In genomic region chr5:96912254-96912635, GRCm38 (mm10) we compare ENCODE assay signal across 10 mouse cellular contexts.
DNase-seq lines count a peak whose midpoint lies in the region; ATAC-seq and TF ChIP-seq lines count a peak whose summit lies in the region.
"Had no signal": no experiment of that assay in that cellular context is flagged by ENCODE, and none has a peak within 500 bp of the region (broad histone marks: within the 10 kb centered on the region; RNA-seq: fewer than 3 reads in every experiment).

No protein-coding gene starts in this region.

- H3K79me2 ChIP-seq in liver, adult 2 months (ENCODE audit: control insufficient read depth, insufficient read depth, low read length) = no peaks in the 10 kb centered on the region

- no peak for TF ChIP-seq CTCF in liver, adult 2 months (IDR thresholded peaks at IDR 0.05; ENCODE audit: low read depth, low read length)
- TF ChIP-seq CTCF in heart, postnatal 0 days (IDR thresholded peaks at IDR 0.05; ENCODE audit: low read depth) = no peak

- peak overlapping the region; percentile 61; the same call in 1 of the 2 replicates for H3K27ac ChIP-seq in embryonic facial prominence, embryonic 15.5 days (replicated peaks)
- no peak overlapping the region; the same call in 1 of the 2 replicates for H3K27ac ChIP-seq in embryonic facial prominence, embryonic 10.5 days (replicated peaks)
- H3K27ac ChIP-seq in liver, adult 2 months (replicated peaks; ENCODE audit: insufficient read depth, low read depth, low read length) = peak overlapping the region; percentile 69
- peak overlapping the region; percentile 72 for H3K27ac ChIP-seq in heart, postnatal 0 days (ENCODE audit: low read depth)
- H3K27ac ChIP-seq: neural tube, embryonic 12.5 days had no signal

- no peak overlapping the region for H3K9ac ChIP-seq in embryonic facial prominence, embryonic 15.5 days
- H3K9ac ChIP-seq in liver, adult 2 months (ENCODE audit: low read depth, low read length) = no peak overlapping the region
- H3K9ac ChIP-seq in heart, postnatal 0 days (replicated peaks; ENCODE audit: low read depth, low read length) = no peak overlapping the region
- H3K9ac ChIP-seq: embryonic facial prominence, embryonic 13.5 days; neural tube, embryonic 12.5 days had no signal

- no peak overlapping the region for H3K4me3 ChIP-seq in embryonic facial prominence, embryonic 15.5 days (replicated peaks)
- no peak overlapping the region for H3K4me3 ChIP-seq in embryonic facial prominence, embryonic 10.5 days
- no peak overlapping the region for H3K4me3 ChIP-seq in liver, adult 2 months (ENCODE audit: insufficient read depth, low read depth, low read length)
- H3K4me3 ChIP-seq in heart, postnatal 0 days (ENCODE audit: low read depth, low read length) = no peak overlapping the region
- H3K4me3 ChIP-seq: embryonic facial prominence, embryonic 13.5 days; neural tube, embryonic 12.5 days had no signal

- H3K27me3 ChIP-seq in embryonic facial prominence, embryonic 15.5 days = no peaks in the 10 kb centered on the region
- no peaks in the 10 kb centered on the region for H3K27me3 ChIP-seq in embryonic facial prominence, embryonic 10.5 days (replicated peaks; ENCODE audit: low read depth, poor library complexity, severe bottlenecking)
- no peaks in the 10 kb centered on the region for H3K27me3 ChIP-seq in liver, adult 2 months (ENCODE audit: control insufficient read depth, insufficient read depth, low read length)
- H3K27me3 ChIP-seq in heart, postnatal 0 days (ENCODE audit: control insufficient read depth, insufficient read depth, low read length) = no peaks in the 10 kb centered on the region
- H3K27me3 ChIP-seq: embryonic facial prominence, embryonic 13.5 days; neural tube, embryonic 12.5 days had no signal

- no peak for TF ChIP-seq POLR2A in liver, adult 2 months (IDR thresholded peaks at IDR 0.05; ENCODE audit: extremely low read depth, insufficient read depth, low read length)

- no peak for ATAC-seq in embryonic facial prominence, embryonic 15.5 days (ENCODE audit: insufficient number of reproducible peaks, low FRiP score, low TSS enrichment, low read depth)
- ATAC-seq in heart, postnatal 0 days (ENCODE audit: insufficient read depth, low read depth) = 0 out of 2 replicates have a peak, but pooled peaks have one; percentile 9
- ATAC-seq in megakaryocyte progenitor cell, adult 5-6 weeks (replicated peaks; ENCODE audit: poor library complexity) = peak; percentile 37

- no peak overlapping the region for H3K4me2 ChIP-seq in embryonic facial prominence, embryonic 15.5 days (replicated peaks)
- H3K4me2 ChIP-seq in heart, postnatal 0 days (ENCODE audit: low read depth, low read length) = no peak overlapping the region
- H3K4me2 ChIP-seq: neural tube, embryonic 12.5 days had no signal

- H3K36me3 ChIP-seq in embryonic facial prominence, embryonic 15.5 days = no peaks in the 10 kb centered on the region
- no peaks in the 10 kb centered on the region for H3K36me3 ChIP-seq in embryonic facial prominence, embryonic 10.5 days (replicated peaks)
- no peaks in the 10 kb centered on the region for H3K36me3 ChIP-seq in liver, adult 2 months (ENCODE audit: control insufficient read depth, insufficient read depth, low read length)
- no peaks in the 10 kb centered on the region for H3K36me3 ChIP-seq in heart, postnatal 0 days (replicated peaks; ENCODE audit: control insufficient read depth, insufficient read depth, low read length)
- H3K36me3 ChIP-seq: embryonic facial prominence, embryonic 13.5 days; neural tube, embryonic 12.5 days had no signal

- no peak for DNase-seq in embryonic facial prominence, embryonic 10.5 days (ENCODE audit: low spot score)
- no peak for DNase-seq in liver, adult 2 months (ENCODE audit: extremely low read depth, low read depth, low spot score)
- DNase-seq in liver = no peak
- DNase-seq in heart, postnatal 0 days (ENCODE audit: low spot score) = no peak
- no peak for DNase-seq in ovary, postnatal 10 days (ENCODE audit: low spot score)
- DNase-seq in cerebellum, postnatal 10 days = no peak

- H3K4me1 ChIP-seq in embryonic facial prominence, embryonic 15.5 days = no peaks in the 10 kb centered on the region
- peaks cover 17% of the 10 kb centered on the region for H3K4me1 ChIP-seq in embryonic facial prominence, embryonic 10.5 days
- H3K4me1 ChIP-seq in liver, adult 2 months (ENCODE audit: control insufficient read depth, insufficient read depth, low read length) = peaks cover 4% of the 10 kb centered on the region; the same call in 1 of the 2 replicates
- no peaks in the 10 kb centered on the region for H3K4me1 ChIP-seq in heart, postnatal 0 days (ENCODE audit: control insufficient read depth, insufficient read depth)
- H3K4me1 ChIP-seq: neural tube, embryonic 12.5 days had no signal

- H3K9me3 ChIP-seq in embryonic facial prominence, embryonic 15.5 days (replicated peaks) = no peaks in the 10 kb centered on the region
- no peaks in the 10 kb centered on the region for H3K9me3 ChIP-seq in embryonic facial prominence, embryonic 10.5 days
- no peaks in the 10 kb centered on the region for H3K9me3 ChIP-seq in heart, postnatal 0 days (replicated peaks; ENCODE audit: control insufficient read depth, low read length)
- H3K9me3 ChIP-seq: embryonic facial prominence, embryonic 13.5 days; neural tube, embryonic 12.5 days had no signal

- WGBS in embryonic facial prominence, embryonic 15.5 days = 64% methylated on average over 4 of the region's 4 CpGs
- WGBS in embryonic facial prominence, embryonic 10.5 days = 81% methylated on average over 4 of the region's 4 CpGs
- 78% methylated on average over 4 of the region's 4 CpGs for whole genome bisulfite sequencing in liver, adult 2 months
- WGBS in heart, postnatal 0 days = 52% methylated on average over 4 of the region's 4 CpGs

- no peak for TF ChIP-seq EP300 in heart, postnatal 0 days (IDR thresholded peaks at IDR 0.05; ENCODE audit: low read depth)
